9 mouse cellular contexts compared by ENCODE assay signal in genomic region chr11:72723871-72724270, GRCm38 (mm10). TPM values are rescaled to one million over a fixed set of nuclear protein-coding genes. Genes with fewer than 3 reads are reported as not detected.
DNase-seq lines count a peak whose midpoint lies in the region; ATAC-seq and TF ChIP-seq lines count a peak whose summit lies in the region.
"Had no signal": no experiment of that assay in that cellular context is flagged by ENCODE, and none has a peak within 500 bp of the region (broad histone marks: within the 10 kb centered on the region; RNA-seq: fewer than 3 reads in every experiment).

No protein-coding gene starts in this region.

- no peaks in the 10 kb centered on the region for H3K27me3 ChIP-seq in midbrain, embryonic 11.5 days (ENCODE audit: control insufficient read depth, insufficient read depth, low read length)
- H3K27me3 ChIP-seq in midbrain, embryonic 16.5 days (ENCODE audit: control insufficient read depth, insufficient read depth, low read depth, low read length): no peaks in the 10 kb centered on the region
- H3K27me3 ChIP-seq: limb, embryonic 12.5 days had no signal

- H3K9me3 ChIP-seq in midbrain, embryonic 11.5 days (ENCODE audit: control insufficient read depth, low read length): no peaks in the 10 kb centered on the region
- no peaks in the 10 kb centered on the region for H3K9me3 ChIP-seq in midbrain, embryonic 16.5 days (replicated peaks; ENCODE audit: control insufficient read depth, low read length, poor library complexity, severe bottlenecking)
- H3K9me3 ChIP-seq: limb, embryonic 12.5 days had no signal

- no peak overlapping the region for H3K4me2 ChIP-seq in midbrain, embryonic 11.5 days
- no peak overlapping the region for H3K4me2 ChIP-seq in midbrain, embryonic 16.5 days (ENCODE audit: low read length)
- H3K4me2 ChIP-seq: limb, embryonic 12.5 days had no signal

- ATAC-seq in midbrain, embryonic 11.5 days (ENCODE audit: low FRiP score): no peak
- ATAC-seq in midbrain, embryonic 16.5 days: no peak
- no peak for ATAC-seq in erythroid progenitor cell, adult 5-6 weeks (replicated peaks; ENCODE audit: low FRiP score, poor library complexity, severe bottlenecking)
- no peak for ATAC-seq in monocyte, adult 5-6 weeks (replicated peaks; ENCODE audit: insufficient number of reproducible peaks, low FRiP score, low TSS enrichment, poor library complexity, severe bottlenecking)

- H3K27ac ChIP-seq in gastrocnemius, adult 2 months: no peak overlapping the region
- no peak overlapping the region for H3K27ac ChIP-seq in midbrain, embryonic 11.5 days (ENCODE audit: low read depth, low read length)
- no peak overlapping the region for H3K27ac ChIP-seq in midbrain, embryonic 16.5 days (ENCODE audit: low read length)
- H3K27ac ChIP-seq in cortical plate, adult 2 months (ENCODE audit: insufficient read depth, low read length): no peak overlapping the region
- H3K27ac ChIP-seq: limb, embryonic 12.5 days had no signal

- no peak for TF ChIP-seq POLR2A in cortical plate, adult 2 months (IDR thresholded peaks at IDR 0.05; ENCODE audit: extremely low read depth, insufficient read depth, low read length)

- peak; percentile 71 for TF ChIP-seq CTCF in gastrocnemius, adult 2 months (IDR thresholded peaks at IDR 0.05)
- TF ChIP-seq CTCF in cortical plate, adult 2 months (IDR thresholded peaks at IDR 0.05; ENCODE audit: extremely low read depth, insufficient read depth, low read length): peak; percentile 35; the same call in 1 of the 2 replicates

- H3K9ac ChIP-seq in midbrain, embryonic 11.5 days (ENCODE audit: low read length): no peak overlapping the region
- no peak overlapping the region for H3K9ac ChIP-seq in midbrain, embryonic 16.5 days (ENCODE audit: low read depth, low read length)
- H3K9ac ChIP-seq: limb, embryonic 12.5 days had no signal

- no peak overlapping the region for H3K4me3 ChIP-seq in gastrocnemius, adult 2 months
- no peak overlapping the region for H3K4me3 ChIP-seq in midbrain, embryonic 11.5 days (ENCODE audit: low read depth, low read length)
- H3K4me3 ChIP-seq in midbrain, embryonic 16.5 days (ENCODE audit: low read depth, low read length): no peak overlapping the region
- no peak overlapping the region for H3K4me3 ChIP-seq in cortical plate, adult 2 months (ENCODE audit: insufficient read depth, low read length)
- H3K4me3 ChIP-seq: limb, embryonic 12.5 days had no signal

- no peak for DNase-seq in gastrocnemius, adult 2 months
- no peak for DNase-seq in gastrocnemius, postnatal 36 days
- DNase-seq in midbrain, embryonic 11.5 days (ENCODE audit: low spot score, missing footprints): peak; percentile 51
- no peak for DNase-seq in gastrocnemius, postnatal 25 days

- H3K4me1 ChIP-seq in midbrain, embryonic 11.5 days (ENCODE audit: control insufficient read depth, insufficient read depth, low read length): no peaks in the 10 kb centered on the region
- H3K4me1 ChIP-seq in midbrain, embryonic 16.5 days (ENCODE audit: control insufficient read depth, insufficient read depth, low read length): no peaks in the 10 kb centered on the region
- H3K4me1 ChIP-seq in cortical plate, adult 2 months (ENCODE audit: control insufficient read depth, insufficient read depth, low read length): no peaks in the 10 kb centered on the region
- H3K4me1 ChIP-seq: limb, embryonic 12.5 days had no signal

- H3K36me3 ChIP-seq in midbrain, embryonic 11.5 days (ENCODE audit: control insufficient read depth, insufficient read depth, low read length): no peaks in the 10 kb centered on the region
- H3K36me3 ChIP-seq in midbrain, embryonic 16.5 days (ENCODE audit: control insufficient read depth, insufficient read depth, low read length): no peaks in the 10 kb centered on the region; the same call in 1 of the 2 replicates

- intact Hi-C loops in gastrocnemius, adult 2 months (cut with DNase I): loop anchor here (1.0 kb wide), 1 partner anchor 154 kb away; no protein-coding TSS in a partner anchor
- intact Hi-C loops in gastrocnemius, postnatal 36 days (cut with DNase I): loop anchor here (2.0 kb wide), 1 partner anchor 153 kb away; no protein-coding TSS in a partner anchor

RNA-seq across cellular contexts. Expression of gene Ankfy1, which starts 34.1 kb away (rescaled TPM):
- total RNA-seq in gastrocnemius, adult 2 months (2021): 10 to 100 TPM in 1 of 2 experiments, 1 to 10 TPM in 1; 8.5 to 10.4 TPM
- 1 to 10 TPM; 7.3 to 8.1 TPM for total RNA-seq in gastrocnemius, postnatal 36 days (2021)
- polyA plus RNA-seq in midbrain, embryonic 11.5 days (2014; fragmentation: Nextera tagmentation; extraction: Ambion mirVana): 28.7 and 33.0 TPM in 2 replicates
- 29.5 and 32.3 TPM in 2 replicates for polyA plus RNA-seq in midbrain, embryonic 16.5 days (2015; fragmentation: Nextera tagmentation; extraction: Ambion mirVana)
- 28.1 and 29.1 TPM in 2 replicates for polyA plus RNA-seq in cortical plate, adult 2 months (2012; rRNA removed)
- 56.2 and 75.3 TPM in 2 replicates for total RNA-seq in erythroid progenitor cell, adult 5-6 weeks (2015; ENCODE audit: low replicate concordance)
- 56.1 and 64.0 TPM in 2 replicates for total RNA-seq in erythroid progenitor cell, adult 5-6 weeks (2017; ENCODE audit: low replicate concordance)
- total RNA-seq in monocyte, adult 5-6 weeks (2017): 44.4 to 81.8 TPM (median 44.6 TPM) in 3 replicates
- 1 to 10 TPM; 8.0 to 9.0 TPM for total RNA-seq in gastrocnemius, postnatal 25 days (2021)
